8 mouse cellular contexts compared by ENCODE assay signal in the genomic region with DNA sequence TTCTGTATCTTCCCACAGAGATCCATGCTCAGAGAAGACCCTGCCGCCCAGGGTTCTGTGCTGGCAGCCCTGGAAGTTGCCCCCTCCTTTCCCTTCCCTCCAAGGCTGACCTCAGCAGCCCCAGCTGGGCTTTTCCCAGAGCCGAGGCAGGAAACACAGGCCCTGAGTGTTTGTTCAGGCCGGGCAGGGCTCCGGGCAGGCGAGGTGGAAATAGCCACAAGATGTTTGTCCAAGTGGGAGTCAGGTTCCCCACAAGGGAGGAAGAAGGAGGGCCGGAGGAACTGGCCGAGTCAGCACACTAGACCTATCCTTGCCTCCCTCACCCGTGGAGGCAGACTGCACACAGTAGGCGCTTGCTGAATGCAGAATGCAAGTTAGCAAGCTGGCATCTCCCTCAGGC. TPM values are rescaled to one million over a fixed set of nuclear protein-coding genes. Genes with fewer than 3 reads are reported as not detected.
DNase-seq lines count a peak whose midpoint lies in the region; ATAC-seq and TF ChIP-seq lines count a peak whose summit lies in the region.

No protein-coding gene starts in this region.

- no peaks in the 10 kb centered on the region for H3K9me3 ChIP-seq in intestine, embryonic 16.5 days (ENCODE audit: control insufficient read depth, low read length)
- no peaks in the 10 kb centered on the region for H3K9me3 ChIP-seq in lung, embryonic 14.5 days (ENCODE audit: low read depth, low read length)

- peak; percentile 19 for DNase-seq in cerebellum, adult 8-10 months
- no peak for DNase-seq in cerebellum, postnatal 4 days (ENCODE audit: low spot score in 2 of 2)
- DNase-seq in urinary bladder, adult 18-20 months (ENCODE audit: low spot score in 2 of 2), result peak; percentile 62 to 66
- no peak for DNase-seq in urinary bladder, adult 2 months (ENCODE audit: low spot score)
- peak; percentile 64 for DNase-seq in lung, embryonic 14.5 days
- no peak for DNase-seq in c-Kit-positive CD71-positive TER-119-positive erythroid progenitor cells, embryonic 14.5 days (ENCODE audit: low spot score)
- DNase-seq in left cerebral cortex, postnatal 14 days (ENCODE audit: low spot score in 2 of 2), result no peak

- 32% methylated on average over 9 of the region's 9 CpGs for WGBS in intestine, embryonic 16.5 days
- WGBS in lung, embryonic 14.5 days, result 26% methylated on average over 9 of the region's 9 CpGs

- peak overlapping the region; percentile 71 for H3K27ac ChIP-seq in intestine, embryonic 16.5 days (ENCODE audit: low read length)
- peak overlapping the region; percentile 83 for H3K27ac ChIP-seq in lung, embryonic 14.5 days (ENCODE audit: low read depth)

- H3K36me3 ChIP-seq in intestine, embryonic 16.5 days (ENCODE audit: control insufficient read depth, insufficient read depth, low read length), result no peaks in the 10 kb centered on the region
- H3K36me3 ChIP-seq in lung, embryonic 14.5 days (ENCODE audit: insufficient read depth), result no peaks in the 10 kb centered on the region

- intact Hi-C loops in left cerebral cortex, postnatal 14 days (cut with DNase I), result no loop called here

- TF ChIP-seq CTCF in lung, embryonic 14.5 days (IDR thresholded peaks at IDR 0.05; ENCODE audit: low read depth), result no peak

- ATAC-seq in intestine, embryonic 16.5 days, result peak; percentile 41
- ATAC-seq in lung, embryonic 14.5 days (ENCODE audit: insufficient read depth), result peak; percentile 21; the same call in 1 of the 2 replicates

- H3K9ac ChIP-seq in intestine, embryonic 16.5 days (ENCODE audit: low read depth, low read length), result peak overlapping the region; percentile 48; the same call in 1 of the 2 replicates
- H3K9ac ChIP-seq in lung, embryonic 14.5 days, result no peak overlapping the region; the same call in 1 of the 2 replicates

- H3K4me2 ChIP-seq in intestine, embryonic 16.5 days (ENCODE audit: low read depth, low read length), result no peak overlapping the region
- peak overlapping the region; percentile 29; the same call in 1 of the 2 replicates for H3K4me2 ChIP-seq in lung, embryonic 14.5 days

- no peaks in the 10 kb centered on the region for H3K27me3 ChIP-seq in intestine, embryonic 16.5 days (replicated peaks; ENCODE audit: control insufficient read depth, insufficient read depth, low read length)
- no peaks in the 10 kb centered on the region for H3K27me3 ChIP-seq in lung, embryonic 14.5 days (ENCODE audit: insufficient read depth, low read length)

- peaks cover 13% of the 10 kb centered on the region; the same call in 1 of the 2 replicates for H3K4me1 ChIP-seq in intestine, embryonic 16.5 days (ENCODE audit: control insufficient read depth, insufficient read depth, low read length)
- 0 out of 2 replicates have a peak, but pooled peaks cover 3% of the 10 kb centered on the region for H3K4me1 ChIP-seq in lung, embryonic 14.5 days (ENCODE audit: insufficient read depth)

- H3K4me3 ChIP-seq in intestine, embryonic 16.5 days (ENCODE audit: low read length), result no peak overlapping the region
- H3K4me3 ChIP-seq in lung, embryonic 14.5 days (ENCODE audit: low read depth, low read length), result no peak overlapping the region

RNA-seq across cellular contexts. Expression of a gene that starts 11.9 kb away (rescaled TPM):
- 35.8 and 45.2 TPM in 2 replicates for polyA plus RNA-seq in urinary bladder, adult 2 months (2012; rRNA removed)
- polyA plus RNA-seq in intestine, embryonic 16.5 days (2015; fragmentation: Nextera tagmentation; extraction: Ambion mirVana), result 18.7 and 19.3 TPM in 2 replicates
- polyA plus RNA-seq in lung, embryonic 14.5 days (2014; fragmentation: Nextera tagmentation; extraction: Ambion mirVana), result 81.9 and 84.2 TPM in 2 replicates
- total RNA-seq in left cerebral cortex, postnatal 14 days (2021), result 100 to 1,000 TPM; 156 to 174 TPM

Comparison
In these comparisons a context has a peak if more than half of its experiments do, and no peak if none do; other contexts are left out.
1. DNase-seq: peak in cerebellum, adult 8-10 months (single experiment), urinary bladder, adult 18-20 months (2 of 2) and lung, embryonic 14.5 days (single experiment); none in cerebellum, postnatal 4 days (0 of 2), urinary bladder, adult 2 months (single experiment), c-Kit-positive CD71-positive TER-119-positive erythroid progenitor cells, embryonic 14.5 days (single experiment) and left cerebral cortex, postnatal 14 days (0 of 2).